Mouse (Mus musculus) lung, postnatal 4 days (tissue): Measurements from ENCODE around the gene Gm10491.
"Not testable (repeated sequence)": the region's sequence is repeated elsewhere in the genome, so short reads cannot be mapped to it uniquely, and the experiment has no call there.

ENCODE experiments used
- DNase-seq, 2 experiments: peaks; one replicate each; pipeline ENCODE4 v3.0.0; 2021

Gene Gm10491

DNA sequence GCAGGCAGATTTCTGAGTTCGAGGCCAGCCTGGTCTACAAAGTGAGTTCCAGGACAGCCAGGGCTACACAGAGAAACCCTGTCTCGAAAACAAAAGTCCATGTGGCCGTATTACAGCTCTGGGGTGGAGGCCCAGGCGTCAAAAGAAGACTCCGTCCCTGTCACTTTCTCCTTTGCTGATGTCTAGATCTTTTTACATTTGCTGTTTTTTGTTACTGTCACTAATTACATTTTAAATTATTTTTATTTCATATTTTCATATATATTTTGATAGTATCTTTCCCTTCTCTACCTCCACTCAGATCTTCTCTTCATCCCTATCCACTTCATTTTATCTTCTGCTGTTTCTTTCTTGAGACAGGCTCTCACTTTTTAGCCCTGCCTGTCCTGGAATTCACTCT lies at the start of gene Gm10491:
Gene Gm10491, minus strand, starts transcription at position 101 of the 400 bp plus-strand sequence.
- no peak for DNase-seq

GRCm38 (mm10) chrX:7950091-7950490 lies 42.5 kb upstream of the Gm10491 start:
- DNase-seq: no peak

DNA sequence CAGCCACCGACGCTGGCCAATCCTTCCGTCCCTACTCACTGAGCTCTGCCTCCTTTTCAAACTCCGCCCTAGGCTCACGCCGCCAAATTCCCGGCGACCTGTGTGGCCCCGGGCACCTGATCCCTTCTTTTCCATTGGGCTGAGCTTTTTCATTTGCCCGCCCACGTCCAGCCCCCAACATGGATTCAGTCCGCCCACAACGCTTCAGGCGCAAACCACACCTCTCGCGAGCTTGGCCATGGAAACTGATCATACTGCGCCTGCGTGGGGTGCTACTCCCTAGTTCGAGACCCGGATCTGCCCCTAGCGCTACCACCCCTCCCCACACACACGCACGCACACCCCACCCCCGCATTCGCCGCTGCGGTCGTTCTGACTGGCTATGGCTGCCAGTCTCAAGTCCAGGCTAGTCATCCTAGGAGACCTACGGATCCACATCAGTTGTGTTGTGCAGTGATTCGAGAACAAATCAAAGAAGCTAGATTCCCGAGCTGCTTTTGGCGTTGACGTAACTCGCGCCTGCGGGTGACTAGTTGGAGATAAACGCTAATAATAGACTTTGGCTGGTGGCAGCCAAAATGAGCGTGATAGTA lies 40.4 kb upstream of the Gm10491 start:
- DNase-seq: peak; percentile 93 to 97

DNA sequence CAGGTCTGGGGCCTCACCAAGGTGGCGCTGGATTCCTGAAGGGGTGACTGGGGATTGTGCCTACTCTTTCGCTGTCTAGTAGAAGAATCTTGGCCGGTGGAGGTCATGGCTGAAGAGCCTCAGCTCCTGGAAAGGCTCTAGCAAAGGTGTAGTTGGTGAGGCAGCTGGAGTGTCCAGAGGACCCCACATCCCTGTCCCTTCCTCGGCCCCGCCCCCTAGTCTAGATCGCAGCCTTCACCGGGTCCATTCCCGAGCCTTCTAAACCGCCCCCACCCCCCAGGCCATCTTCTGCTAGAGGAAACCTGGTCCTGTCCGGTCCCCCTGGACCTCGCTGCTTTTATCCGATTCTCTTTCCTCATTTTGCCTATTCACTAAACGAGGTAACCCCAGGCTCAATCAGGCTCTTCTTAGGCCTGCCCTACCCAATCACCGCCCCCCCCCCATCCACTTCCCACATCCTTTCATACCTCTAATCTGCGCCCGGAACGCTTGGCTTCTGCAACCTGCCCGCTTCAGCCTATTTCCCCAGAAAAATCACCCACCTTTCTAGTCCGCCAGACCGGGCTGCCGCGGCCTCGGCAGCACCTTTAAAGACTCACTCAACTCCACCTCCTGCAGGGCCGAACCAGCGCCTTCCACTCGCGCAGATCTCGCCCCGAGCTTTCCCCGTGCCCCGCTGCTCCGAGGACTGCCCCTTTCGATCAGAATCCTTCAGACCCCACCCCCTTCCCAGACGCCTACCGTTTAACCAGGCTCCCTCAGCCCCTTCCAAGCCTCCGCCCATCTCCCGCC lies 39.7 kb upstream of the Gm10491 start, which contains the start of gene Hdac6:
Gene Hdac6, minus strand, starts transcription at position 782 of the 792 bp plus-strand sequence.
- no peak for DNase-seq

DNA sequence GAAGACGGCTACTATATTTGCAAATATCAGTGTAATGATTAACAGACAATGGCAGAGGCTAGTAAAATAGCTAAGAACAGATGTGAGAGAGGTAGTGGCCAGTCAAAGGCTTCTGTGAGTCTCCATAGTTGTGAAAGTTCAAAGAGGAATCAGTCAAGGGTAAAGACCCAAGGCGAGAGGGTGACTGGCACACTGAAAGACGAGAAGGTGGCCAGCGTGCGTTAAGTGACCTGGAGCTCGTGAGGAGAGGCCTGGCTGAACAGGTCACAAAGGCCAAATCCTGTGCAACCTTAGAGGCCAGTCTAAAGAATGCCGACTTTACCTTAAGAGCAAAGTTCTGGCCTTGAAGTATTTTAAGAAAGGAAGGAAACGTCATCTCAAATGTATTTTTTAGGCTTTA lies 38.0 kb upstream of the Gm10491 start:
- no peak for DNase-seq

GRCm38 (mm10) chrX:7937667-7938066 lies 30.0 kb upstream of the Gm10491 start:
- no peak for DNase-seq

- no peak for DNase-seq
Observed at GRCm38 (mm10) chrX:7936874-7937273, 29.2 kb upstream of the Gm10491 start.

GRCm38 (mm10) chrX:7928270-7928790 lies 20.7 kb upstream of the Gm10491 start, which contains the start of gene Eras:
TSS of gene Eras (minus strand) at chrX:7928607.
- no peak for DNase-seq

GRCm38 (mm10) chrX:7927116-7927515 lies 19.5 kb upstream of the Gm10491 start:
- no peak for DNase-seq

DNA sequence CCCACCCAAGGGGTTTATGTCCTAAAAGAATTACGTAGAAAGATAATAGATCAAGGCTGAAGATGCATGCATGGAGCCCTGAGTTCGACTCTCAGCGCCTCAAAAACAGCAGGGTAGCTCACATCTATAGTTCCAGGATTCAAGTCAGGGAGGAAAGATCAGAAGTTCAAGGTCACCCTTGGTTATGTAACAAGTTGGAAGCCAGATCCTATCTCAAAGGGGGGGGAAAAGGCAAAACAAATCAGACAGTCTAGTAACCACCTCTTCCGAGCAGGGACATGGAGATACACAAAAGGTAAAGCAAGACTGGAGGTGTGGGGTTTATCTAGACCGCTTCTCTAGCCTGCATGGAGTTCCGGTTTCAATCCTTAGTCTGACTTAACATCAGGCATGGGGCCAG lies 18.6 kb upstream of the Gm10491 start:
- no peak for DNase-seq

DNA sequence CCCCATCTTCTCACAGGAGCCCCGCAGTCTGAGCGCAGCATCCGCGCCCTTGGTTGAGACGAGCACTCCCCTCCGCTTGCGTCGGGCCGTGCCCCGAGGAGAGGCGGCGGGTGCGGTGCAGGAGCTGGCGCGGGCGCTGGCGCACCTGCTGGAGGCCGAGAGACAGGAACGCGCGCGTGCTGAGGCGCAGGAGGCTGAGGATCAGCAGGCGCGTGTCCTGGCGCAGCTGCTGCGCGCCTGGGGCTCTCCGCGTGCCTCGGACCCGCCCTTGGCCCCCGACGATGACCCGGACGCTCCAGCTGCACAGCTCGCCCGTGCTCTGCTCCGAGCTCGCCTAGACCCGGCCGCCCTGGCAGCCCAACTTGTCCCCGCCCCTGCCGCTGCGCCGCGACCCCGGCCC lies 14.4 kb upstream of the Gm10491 start:
- DNase-seq: no peak

DNA sequence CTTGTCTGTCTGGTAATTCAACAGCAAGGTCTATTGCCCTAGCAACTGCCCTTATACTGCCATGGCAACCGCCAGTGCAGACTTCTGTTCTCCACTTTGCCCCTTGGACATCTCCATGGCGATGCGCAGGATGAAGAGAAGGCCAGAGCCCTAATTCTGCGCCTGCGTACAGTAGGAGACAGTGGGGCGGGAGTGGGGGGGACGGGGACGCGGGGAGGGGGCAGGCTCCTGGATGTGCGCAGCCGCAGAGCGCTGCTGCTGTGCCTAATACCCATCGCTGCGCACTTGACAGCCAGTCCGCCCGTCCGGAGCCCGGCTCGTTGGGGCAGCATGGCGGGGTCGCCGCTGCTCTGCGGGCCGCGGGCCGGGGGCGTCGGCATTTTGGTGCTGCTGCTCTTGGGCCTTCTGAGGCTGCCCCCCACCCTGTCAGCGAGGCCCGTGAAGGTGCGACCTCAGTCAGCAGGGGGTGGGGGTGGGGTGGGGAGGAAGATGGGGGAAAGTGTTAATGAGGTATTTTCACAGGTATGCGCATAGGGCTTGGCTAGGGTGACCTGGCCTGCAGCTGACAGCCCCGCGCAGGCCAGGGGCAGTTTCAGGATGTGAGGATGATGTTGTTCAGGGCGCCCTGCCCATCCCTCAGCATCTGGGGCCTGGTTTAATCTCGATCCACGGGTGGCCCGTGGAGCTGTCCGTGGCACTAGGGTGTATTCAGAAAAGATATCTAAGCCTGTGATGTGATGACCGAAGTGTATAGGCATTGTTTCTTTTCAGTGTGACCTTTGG lies 12.2 kb upstream of the Gm10491 start, which contains the start of gene Pcsk1n:
Gene Pcsk1n, plus strand, starts transcription at position 222 of the 783 bp plus-strand sequence.
- no peak for DNase-seq

DNA sequence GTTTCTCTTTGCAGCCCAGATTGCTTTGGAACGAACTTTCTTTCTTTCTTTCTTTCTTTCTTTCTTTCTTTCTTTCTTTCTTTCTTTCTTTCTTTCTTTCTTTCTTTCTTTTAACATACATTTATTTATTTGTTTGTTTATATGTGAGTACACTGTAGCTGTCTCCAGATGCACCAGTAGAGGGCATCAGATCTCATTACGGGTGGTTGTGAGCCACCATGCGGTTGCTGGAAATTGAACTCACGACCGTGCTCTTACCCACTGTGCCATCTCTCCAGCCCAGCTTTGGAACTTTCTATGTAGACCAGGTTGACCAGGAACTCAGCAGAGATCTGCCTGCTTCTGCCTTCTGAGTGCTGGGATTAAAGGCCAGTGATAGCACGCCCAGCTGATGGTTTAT lies 10.3 kb upstream of the Gm10491 start:
- DNase-seq: not testable (repeated sequence)

GRCm38 (mm10) chrX:7915669-7916068 lies 8.0 kb upstream of the Gm10491 start:
- DNase-seq: peak in 1 of 2 experiments; percentile 60

DNA sequence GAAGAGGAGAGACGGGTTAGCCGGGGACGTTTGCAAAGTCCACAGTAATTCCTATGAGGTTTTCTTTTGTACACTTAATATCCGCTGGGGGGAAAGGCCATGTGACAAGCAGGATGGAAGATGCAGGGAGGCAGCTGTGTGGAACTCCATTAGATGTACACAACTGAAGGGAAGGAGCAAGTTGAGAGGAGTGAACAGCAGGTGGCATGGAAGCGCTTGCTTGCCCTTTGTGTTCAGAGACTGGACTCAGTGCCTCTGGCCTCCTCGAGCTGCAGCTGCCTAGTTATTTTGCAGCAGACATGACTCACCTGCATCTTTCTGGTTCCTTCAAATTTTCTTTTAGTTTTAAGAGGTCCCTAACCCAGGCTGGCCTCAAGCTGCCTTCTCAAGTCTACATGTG lies 2.8 kb upstream of the Gm10491 start:
- DNase-seq: no peak

GRCm38 (mm10) chrX:7909242-7909641 lies 1.6 kb upstream of the Gm10491 start, which contains the start of gene Gm10490:
TSS of gene Gm10490 (plus strand) at chrX:7909542.
- DNase-seq: not testable (repeated sequence)

- DNase-seq: no peak
Observed at GRCm38 (mm10) chrX:7904441-7904840, 3.2 kb downstream of the Gm10491 start.

- peak; percentile 88 to 93 for DNase-seq
Observed at GRCm38 (mm10) chrX:7898880-7899874, 8.5 kb downstream of the Gm10491 start, which contains the start of the genes Pqbp1 and Timm17b. TSS of gene Pqbp1 (minus strand) at chrX:7899269. TSS of gene Timm17b (plus strand) at chrX:7899357.

DNA sequence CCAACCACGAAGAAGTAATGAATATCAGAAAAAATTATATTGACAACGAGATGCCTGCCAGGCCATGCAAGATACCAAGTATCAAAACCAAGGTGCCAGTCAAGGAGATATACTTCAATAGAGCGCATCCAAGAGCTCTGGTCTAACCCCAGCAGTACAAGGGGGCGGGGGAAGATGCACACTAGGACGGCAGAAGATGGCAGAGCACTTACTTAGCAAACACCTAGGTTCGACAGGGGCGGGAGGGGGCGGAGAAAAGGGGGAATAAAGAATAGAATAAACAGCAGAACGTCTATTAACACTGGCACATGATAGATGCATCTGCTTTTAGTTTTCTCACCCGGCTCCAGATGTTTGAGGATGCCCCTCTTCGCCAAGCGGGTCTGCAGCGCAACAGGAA lies 9.4 kb downstream of the Gm10491 start:
- no peak for DNase-seq

GRCm38 (mm10) chrX:7883841-7884567 lies 23.6 kb downstream of the Gm10491 start, which contains the start of gene Slc35a2:
TSS of gene Slc35a2 (plus strand) at chrX:7884028.
- peak; percentile 84 to 90 for DNase-seq

GRCm38 (mm10) chrX:7879819-7880218 lies 27.8 kb downstream of the Gm10491 start:
- DNase-seq: peak; percentile 70 to 76
